Mouse (Mus musculus) G1E (cell line): Measurements from ENCODE around the gene Podxl2.

ENCODE experiments used
- CTCF ChIP-seq: IDR thresholded peaks from 2 replicates; pipeline ENCODE4 v1.5.1; 2012; ENCODE audit warnings: low read depth, low read length, inconsistent platforms, mixed read lengths
- POLR2AphosphoS5 ChIP-seq: IDR thresholded peaks from 2 replicates; pipeline ENCODE4 v1.6.1; 2012; ENCODE audit warnings: low read depth, low read length, inconsistent platforms; ENCODE audit not compliant: insufficient replicate concordance

- no peak for TF ChIP-seq POLR2AphosphoS5
- TF ChIP-seq CTCF = no peak
These were observed 30.8 kb downstream of the Podxl2 start for GRCm38 (mm10) chr6:88843781-88844725.
